Mouse (Mus musculus): ENCODE results near the gene Cnot6. TPM values are rescaled to one million over a fixed set of nuclear protein-coding genes. Genes with fewer than 3 reads are reported as not detected.

The Cnot6 gene
- polyA plus RNA-seq, 1 experiment = 9.9 TPM

Other genes with a start within 250 kb of the Cnot6 start
- gene Olfr1386, start 247.7 kb downstream of the Cnot6 start, polyA plus RNA-seq (2012; rRNA removed) = not detected in 2 replicates
- gene Olfr1385, start 223.7 kb downstream of the Cnot6 start, polyA plus RNA-seq (2012; rRNA removed) = not detected in 2 replicates
- not detected in 2 replicates for gene Olfr1384, start 206.0 kb downstream of the Cnot6 start, polyA plus RNA-seq (2012; rRNA removed)
- gene Olfr1383, start 193.1 kb downstream of the Cnot6 start, polyA plus RNA-seq (2012; rRNA removed) = not detected in 2 replicates
- not detected in 2 replicates for gene Olfr1382, start 184.5 kb downstream of the Cnot6 start, polyA plus RNA-seq (2012; rRNA removed)
- gene Olfr1381, start 169.3 kb downstream of the Cnot6 start, polyA plus RNA-seq (2012; rRNA removed) = not detected in 2 replicates
- not detected in 2 replicates for gene Olfr1380, start 155.8 kb downstream of the Cnot6 start, polyA plus RNA-seq (2012; rRNA removed)
- 4.8 and 7.3 TPM in 2 replicates for gene Flt4, start 103.5 kb downstream of the Cnot6 start, polyA plus RNA-seq (2012; rRNA removed)
- 9.8 and 11.7 TPM in 2 replicates for gene Scgb3a1, start 49.1 kb downstream of the Cnot6 start, polyA plus RNA-seq (2012; rRNA removed)
- 1.5 and 1.6 TPM in 2 replicates for gene Gfpt2, start 81.5 kb upstream of the Cnot6 start, polyA plus RNA-seq (2012; rRNA removed)
- gene Mapk9, start 134.0 kb upstream of the Cnot6 start, polyA plus RNA-seq (2012; rRNA removed) = 9.2 and 14.7 TPM in 2 replicates
- gene Rasgef1c, start 189.1 kb upstream of the Cnot6 start, polyA plus RNA-seq (2012; rRNA removed) = 0.81 and 1.0 TPM in 2 replicates